Mouse (Mus musculus): ENCODE measurements at regions not wholly inside any gene's neighbourhood (a gene's known extent, or its start where the extent isn't known, plus 50 kb on each side); places are given as distances from the start of the nearest gene placed in this dataset.

GRCm38 (mm10) chr1:113204019-113204418, 1339.3 kb upstream of the Dsel start:
- no peak for DNase-seq

GRCm38 (mm10) chr1:113194116-113194812, 1329.5 kb upstream of the Dsel start:
- DNase-seq: no peak

GRCm38 (mm10) chr1:113163173-113163572, 1298.5 kb upstream of the Dsel start:
- DNase-seq: no peak

Measured in cerebellum, postnatal 10 days (tissue).